Mouse (Mus musculus) gastrocnemius, adult 18-20 months (tissue): ENCODE data around the gene Gm45521. TPM values are rescaled to one million over a fixed set of nuclear protein-coding genes. Genes with fewer than 3 reads are reported as not detected.
A peak's percentile ranks its signal among the peaks of the same experiment; 100 is the strongest.

Source experiments
- DNase-seq: peaks from one replicate; pipeline ENCODE4 v3.0.0; 2021; ENCODE audit warnings: low spot score
- total RNA-seq, 2 experiments: library from RNA; stranded (reverse); gene quantifications; 2 replicates each; pipeline ENCODE4 v1.2.3; 2021

Gm45521 gene
- total RNA-seq, 2 experiments from 2014 or later, result not detected

- no peak for DNase-seq
Measured at GRCm38 (mm10) chr14:7952610-7953254, 4.4 kb upstream of the Gm45521 start.

- no peak for DNase-seq
Measured at GRCm38 (mm10) chr14:7954071-7954471, 3.0 kb upstream of the Gm45521 start.

- no peak for DNase-seq
Measured at GRCm38 (mm10) chr14:7956427-7956826, 661 bp upstream of the Gm45521 start.

GRCm38 (mm10) chr14:7960616-7961015 lies 3.5 kb downstream of the Gm45521 start:
- no peak for DNase-seq

- DNase-seq, result no peak
Measured at GRCm38 (mm10) chr14:7961714-7962113, 4.6 kb downstream of the Gm45521 start.

- no peak for DNase-seq
Measured at GRCm38 (mm10) chr14:7962626-7963025, 5.5 kb downstream of the Gm45521 start.

GRCm38 (mm10) chr14:7963160-7963559 lies 6.1 kb downstream of the Gm45521 start:
- DNase-seq, result no peak

- peak; percentile 79 for DNase-seq
Measured at GRCm38 (mm10) chr14:7964219-7964889, 7.3 kb downstream of the Gm45521 start.

GRCm38 (mm10) chr14:7971889-7972493 lies 14.9 kb downstream of the Gm45521 start:
- no peak for DNase-seq

- DNase-seq, result no peak
Measured at GRCm38 (mm10) chr14:7974643-7975042, 17.6 kb downstream of the Gm45521 start.

- DNase-seq, result no peak
Measured at GRCm38 (mm10) chr14:7975177-7975576, 18.1 kb downstream of the Gm45521 start.

GRCm38 (mm10) chr14:7977471-7977870 lies 20.4 kb downstream of the Gm45521 start:
- no peak for DNase-seq

GRCm38 (mm10) chr14:7978183-7978582 lies 21.1 kb downstream of the Gm45521 start:
- no peak for DNase-seq

GRCm38 (mm10) chr14:7981226-7981625 lies 24.1 kb downstream of the Gm45521 start:
- no peak for DNase-seq

- no peak for DNase-seq
Measured at GRCm38 (mm10) chr14:7986913-7987312, 29.8 kb downstream of the Gm45521 start.

GRCm38 (mm10) chr14:7989371-7989770 lies 32.3 kb downstream of the Gm45521 start:
- DNase-seq, result no peak

- DNase-seq, result no peak
Measured at GRCm38 (mm10) chr14:7989961-7990360, 32.9 kb downstream of the Gm45521 start.

GRCm38 (mm10) chr14:7991108-7991776 lies 34.2 kb downstream of the Gm45521 start:
- DNase-seq, result no peak

- DNase-seq, result no peak
Measured at GRCm38 (mm10) chr14:7992158-7992557, 35.1 kb downstream of the Gm45521 start.

GRCm38 (mm10) chr14:7994271-7994767 lies 37.2 kb downstream of the Gm45521 start, which contains the start of gene Dnase1l3:
TSS of gene Dnase1l3 (minus strand) at chr14:7994573.
- peak; percentile 32 for DNase-seq

- DNase-seq, result peak; percentile 93
Measured at GRCm38 (mm10) chr14:7997255-7997696, 40.2 kb downstream of the Gm45521 start.

- no peak for DNase-seq
Measured at GRCm38 (mm10) chr14:7999030-7999429, 41.9 kb downstream of the Gm45521 start.
